Mouse (Mus musculus) heart, embryonic 15.5 days (tissue): ENCODE data around the gene Acot4. TPM values are rescaled to one million over a fixed set of nuclear protein-coding genes. Genes with fewer than 3 reads are reported as not detected.
"Not testable (repeated sequence)": the region's sequence is repeated elsewhere in the genome, so short reads cannot be mapped to it uniquely, and the experiment has no call there.

Source experiments
- ATAC-seq: fragments of 200-750 bp; cut with Nextera tagmentation; replicated peaks from 2 replicates; pipeline ENCODE4 v1.8.0; 2017; ENCODE audit warnings: low read depth, moderate TSS enrichment; ENCODE audit not compliant: insufficient number of reproducible peaks, insufficient read depth, low FRiP score
- H3K27ac ChIP-seq: fragments of 300-500 bp; sonication (generic); 2 replicates; pipeline ENCODE4 v1.5.1; 2015; ENCODE audit warnings: mild to moderate bottlenecking, inconsistent platforms
- H3K27me3 ChIP-seq: fragments of 300-500 bp; sonication (generic); 2 replicates; pipeline ENCODE4 v1.6.1; 2015; ENCODE audit warnings: inconsistent platforms
- H3K36me3 ChIP-seq: fragments of 300-500 bp; sonication (generic); 2 replicates; pipeline ENCODE4 v1.6.1; 2015; ENCODE audit warnings: mild to moderate bottlenecking, inconsistent platforms
- H3K4me1 ChIP-seq: fragments of 300-500 bp; sonication (generic); replicated peaks from 2 replicates; pipeline ENCODE4 v1.6.1; 2015; ENCODE audit warnings: inconsistent platforms
- H3K4me2 ChIP-seq: fragments of 300-500 bp; sonication (generic); 2 replicates; pipeline ENCODE4 v1.6.1; 2015; ENCODE audit warnings: inconsistent platforms, mild to moderate bottlenecking, moderate library complexity
- H3K4me3 ChIP-seq: fragments of 300-500 bp; sonication (generic); 2 replicates; pipeline ENCODE4 v1.5.1; 2015; ENCODE audit warnings: mild to moderate bottlenecking, inconsistent platforms
- H3K9ac ChIP-seq: fragments of 300-500 bp; sonication (generic); 2 replicates; pipeline ENCODE4 v1.6.1; 2015; ENCODE audit warnings: mild to moderate bottlenecking, inconsistent platforms
- H3K9me3 ChIP-seq: fragments of 300-500 bp; sonication (generic); replicated peaks from 2 replicates; pipeline ENCODE4 v1.6.1; 2016; ENCODE audit warnings: inconsistent platforms
- WGBS: fragments of 180-500 bp; shearing (Covaris S2); methylation state at CpG from one replicate; pipeline ENCODE4 v1.1.7; 2015; ENCODE audit warnings: mixed read lengths; 5-methylcytosine and 5-hydroxymethylcytosine counted together
- polyA plus RNA-seq: library from polyadenylated mRNA; unstranded; fragments of >200 nt; fragmentation: Nextera tagmentation; extraction: Ambion mirVana; gene quantifications from 2 replicates; pipeline ENCODE4 v1.2.1, GENCODE M21; 2015

Gene Acot4
- polyA plus RNA-seq, 1 experiment from 2014 or later: 0.16 TPM

GRCm38 (mm10) chr12:84032854-84033253 lies 5.3 kb upstream of the Acot4 start:
- Histone ChIP-seq H3K27me3 (no peaks in the 10 kb centered on the region), H3K4me1 (peaks cover 5% of the 10 kb centered on the region; the same call in 1 of the 2 replicates), H3K4me3 (no peak overlapping the region), H3K27ac (no peak overlapping the region), H3K4me2 (no peak overlapping the region), H3K36me3 (no peaks in the 10 kb centered on the region), H3K9me3 (no peaks in the 10 kb centered on the region), H3K9ac (no peak overlapping the region)
- ATAC-seq: no peak
- 83% methylated on average over 4 of the region's 4 CpGs for WGBS

- not testable (repeated sequence) for H3K27me3 ChIP-seq, ATAC-seq, H3K4me3 ChIP-seq, H3K9ac ChIP-seq, H3K27ac ChIP-seq, H3K36me3 ChIP-seq, H3K4me1 ChIP-seq, H3K9me3 ChIP-seq, H3K4me2 ChIP-seq
- whole genome bisulfite sequencing: 69% methylated on average over 2 of the region's 2 CpGs
Measured at GRCm38 (mm10) chr12:84033302-84033701, 4.9 kb upstream of the Acot4 start.

- no peaks in the 10 kb centered on the region for H3K27me3 ChIP-seq
- no peak for ATAC-seq
- H3K4me2 ChIP-seq: no peak overlapping the region
- H3K9ac ChIP-seq: no peak overlapping the region
- no peak overlapping the region for H3K4me3 ChIP-seq
- 41% methylated on average over 4 of the region's 4 CpGs for WGBS
- H3K9me3 ChIP-seq: no peaks in the 10 kb centered on the region
- no peaks in the 10 kb centered on the region for H3K36me3 ChIP-seq
- H3K27ac ChIP-seq: no peak overlapping the region
- peaks cover 7% of the 10 kb centered on the region; the same call in 1 of the 2 replicates for H3K4me1 ChIP-seq
Measured at GRCm38 (mm10) chr12:84034108-84034507, 4.1 kb upstream of the Acot4 start.

GRCm38 (mm10) chr12:84038691-84039111 lies 522 bp downstream of the Acot4 start, which contains the start of gene Gm49366:
Gene Gm49366, plus strand, starts transcription at chr12:84038935.
- H3K9me3 ChIP-seq, H3K4me1 ChIP-seq, H3K27ac ChIP-seq, ATAC-seq, H3K27me3 ChIP-seq, H3K36me3 ChIP-seq: not testable (repeated sequence)
- Histone ChIP-seq H3K4me2 (peak within 1 kb of the TSS; percentile 81), H3K9ac (peak within 1 kb of the TSS; percentile 52), H3K4me3 (peak within 1 kb of the TSS; percentile 55)
- WGBS: 2% methylated on average over 39 of the region's 39 CpGs

- WGBS: 85% methylated on average over 5 of the region's 5 CpGs
- Histone ChIP-seq H3K4me1 (0 out of 2 replicates have a peak, but pooled peaks cover 2% of the 10 kb centered on the region), H3K4me3 (no peak overlapping the region), H3K27ac (no peak overlapping the region), H3K9me3 (no peaks in the 10 kb centered on the region), H3K4me2 (no peak overlapping the region), H3K9ac (no peak overlapping the region), H3K27me3 (no peaks in the 10 kb centered on the region), H3K36me3 (no peaks in the 10 kb centered on the region)
- no peak for ATAC-seq
Measured at GRCm38 (mm10) chr12:84042248-84042647, 4.1 kb downstream of the Acot4 start.

GRCm38 (mm10) chr12:84044045-84044444 lies 5.9 kb downstream of the Acot4 start:
- no peaks in the 10 kb centered on the region for H3K9me3 ChIP-seq
- H3K36me3 ChIP-seq: no peaks in the 10 kb centered on the region
- WGBS: 64% methylated on average over 2 of the region's 2 CpGs
- no peak overlapping the region for H3K4me3 ChIP-seq
- no peaks in the 10 kb centered on the region for H3K4me1 ChIP-seq
- no peaks in the 10 kb centered on the region for H3K27me3 ChIP-seq
- no peak overlapping the region for H3K27ac ChIP-seq
- H3K9ac ChIP-seq: no peak overlapping the region
- ATAC-seq: no peak
- H3K4me2 ChIP-seq: no peak overlapping the region

- WGBS: 93% methylated on average over 1 of the region's 1 CpGs
- no peaks in the 10 kb centered on the region for H3K36me3 ChIP-seq
Measured at GRCm38 (mm10) chr12:84046906-84047305, 8.7 kb downstream of the Acot4 start.

GRCm38 (mm10) chr12:84050744-84051143 lies 12.6 kb downstream of the Acot4 start:
- H3K4me1 ChIP-seq, H3K36me3 ChIP-seq, H3K9me3 ChIP-seq, H3K9ac ChIP-seq, H3K4me3 ChIP-seq, H3K27ac ChIP-seq, ATAC-seq, H3K4me2 ChIP-seq: not testable (repeated sequence)
- peaks cover 17% of the 10 kb centered on the region; the same call in 1 of the 2 replicates for H3K27me3 ChIP-seq
- 85% methylated on average over 5 of the region's 5 CpGs for WGBS

More at GRCm38 (mm10) chr12:84046906-84047305, 8.7 kb downstream of the Acot4 start:
- H3K9me3 ChIP-seq: no peaks in the 10 kb centered on the region
- H3K27me3 ChIP-seq: no peaks in the 10 kb centered on the region
- no peak for ATAC-seq
- H3K9ac ChIP-seq: no peak overlapping the region
- no peak overlapping the region for H3K4me3 ChIP-seq
- no peak overlapping the region for H3K27ac ChIP-seq
- H3K4me2 ChIP-seq: no peak overlapping the region
- no peaks in the 10 kb centered on the region for H3K4me1 ChIP-seq

- peaks cover 19% of the 10 kb centered on the region; the same call in 1 of the 2 replicates for H3K27me3 ChIP-seq
- H3K4me2 ChIP-seq: peak within 1 kb of the TSS; percentile 94; the same call in 1 of the 2 replicates
- peaks cover 7% of the 10 kb centered on the region for H3K4me1 ChIP-seq
- no peaks in the 10 kb centered on the region for H3K36me3 ChIP-seq
- H3K9ac ChIP-seq: no peak within 1 kb of the TSS
- WGBS: 72% methylated on average over 5 of the region's 5 CpGs
- no peaks in the 10 kb centered on the region for H3K9me3 ChIP-seq
- no peak within 1 kb of the TSS for H3K27ac ChIP-seq
- no peak for ATAC-seq
- H3K4me3 ChIP-seq: peak within 1 kb of the TSS; percentile 54; the same call in 1 of the 2 replicates
Measured at GRCm38 (mm10) chr12:84051937-84052474, 13.8 kb downstream of the Acot4 start, which contains the start of gene Acot3. Gene Acot3, plus strand, starts transcription at chr12:84052144.

- Histone ChIP-seq H3K9ac (no peak overlapping the region), H3K36me3 (no peaks in the 10 kb centered on the region), H3K4me2 (peak overlapping the region; percentile 94; the same call in 1 of the 2 replicates), H3K4me3 (no peak overlapping the region), H3K4me1 (peaks cover 7% of the 10 kb centered on the region), H3K27ac (no peak overlapping the region), H3K27me3 (peaks cover 19% of the 10 kb centered on the region; the same call in 1 of the 2 replicates), H3K9me3 (no peaks in the 10 kb centered on the region)
- ATAC-seq: no peak
- 90% methylated on average over 7 of the region's 7 CpGs for WGBS
Measured at GRCm38 (mm10) chr12:84052609-84053008, 14.4 kb downstream of the Acot4 start.

- Histone ChIP-seq H3K4me3 (peak overlapping the region; percentile 54), H3K9me3 (no peaks in the 10 kb centered on the region), H3K9ac (peak overlapping the region; percentile 41), H3K27me3 (peaks cover 19% of the 10 kb centered on the region; the same call in 1 of the 2 replicates), H3K4me1 (peaks cover 7% of the 10 kb centered on the region), H3K27ac (no peak overlapping the region), H3K36me3 (no peaks in the 10 kb centered on the region), H3K4me2 (peak overlapping the region; percentile 94)
- 5% methylated on average over 16 of the region's 16 CpGs for WGBS
- ATAC-seq: no peak
Measured at GRCm38 (mm10) chr12:84053173-84053572, 15.0 kb downstream of the Acot4 start.
